Mouse (Mus musculus) embryo, embryonic 11 days (tissue): ENCODE measurements around the gene Fat4.

ENCODE experiments used
- DNase-seq: peaks from one replicate; pipeline ENCODE4 v3.0.0-alpha.2; 2015

The Fat4 gene

GRCm38 (mm10) chr3:38886890-38887355, at the start of gene Fat4:
Gene Fat4 (plus strand): TSS chr3:38886940.
- peak; percentile 35 for DNase-seq

GRCm38 (mm10) chr3:38839438-38839837, 47.3 kb upstream of the Fat4 start:
- no peak for DNase-seq

GRCm38 (mm10) chr3:38843000-38843538, 43.7 kb upstream of the Fat4 start:
- peak; percentile 26 for DNase-seq

- peak; percentile 48 for DNase-seq
Observed at GRCm38 (mm10) chr3:38846602-38847382, 39.9 kb upstream of the Fat4 start.

GRCm38 (mm10) chr3:38849077-38849476, 37.7 kb upstream of the Fat4 start:
- DNase-seq = no peak

- DNase-seq = peak; percentile 78
Observed at GRCm38 (mm10) chr3:38849536-38849935, 37.2 kb upstream of the Fat4 start.

GRCm38 (mm10) chr3:38853650-38854049, 33.1 kb upstream of the Fat4 start:
- peak; percentile 46 for DNase-seq

- peak; percentile 50 for DNase-seq
Observed at GRCm38 (mm10) chr3:38860683-38861082, 26.1 kb upstream of the Fat4 start.

- no peak for DNase-seq
Observed at GRCm38 (mm10) chr3:38871291-38871690, 15.4 kb upstream of the Fat4 start.

- DNase-seq = no peak
Observed at GRCm38 (mm10) chr3:38875872-38876271, 10.9 kb upstream of the Fat4 start.

- no peak for DNase-seq
Observed at GRCm38 (mm10) chr3:38876706-38877105, 10.0 kb upstream of the Fat4 start.

GRCm38 (mm10) chr3:38882778-38883177, 4.0 kb upstream of the Fat4 start:
- DNase-seq = peak; percentile 84

GRCm38 (mm10) chr3:38883676-38884075, 3.1 kb upstream of the Fat4 start:
- no peak for DNase-seq

- DNase-seq = peak; percentile 93
Observed at GRCm38 (mm10) chr3:38884276-38884675, 2.5 kb upstream of the Fat4 start.

- peak; percentile 90 for DNase-seq
Observed at GRCm38 (mm10) chr3:38884919-38885418, 1.8 kb upstream of the Fat4 start.

- peak; percentile 93 for DNase-seq
Observed at GRCm38 (mm10) chr3:38885481-38886001, 1.2 kb upstream of the Fat4 start.

- peak; percentile 75 for DNase-seq
Observed at GRCm38 (mm10) chr3:38886061-38886821, 499 bp upstream of the Fat4 start.

- DNase-seq = peak; percentile 71
Observed at GRCm38 (mm10) chr3:38887381-38887991, 746 bp downstream of the Fat4 start.

- peak; percentile 71 for DNase-seq
Observed at GRCm38 (mm10) chr3:38888111-38888510, 1.4 kb downstream of the Fat4 start.

GRCm38 (mm10) chr3:38892791-38893224, 6.1 kb downstream of the Fat4 start:
- DNase-seq = no peak

- peak; percentile 44 for DNase-seq
Observed at GRCm38 (mm10) chr3:38900839-38901238, 14.1 kb downstream of the Fat4 start.

GRCm38 (mm10) chr3:38906832-38907231, 20.1 kb downstream of the Fat4 start:
- DNase-seq = no peak
